Mouse (Mus musculus) adrenal gland, adult 18-20 months (tissue): ENCODE data around the gene Bend3. TPM values are rescaled to one million over a fixed set of nuclear protein-coding genes. Genes with fewer than 3 reads are reported as not detected.
A peak's percentile ranks its signal among the peaks of the same experiment; 100 is the strongest.
"Not testable (repeated sequence)": the region's sequence is repeated elsewhere in the genome, so short reads cannot be mapped to it uniquely, and the experiment has no call there.

Source experiments
- DNase-seq, 2 experiments: peaks; one replicate each; pipeline ENCODE4 v3.0.0; 2021 to 2022; ENCODE audit warnings: low spot score in 2 of 2
- total RNA-seq, 2 experiments: library from RNA; stranded (reverse); gene quantifications; 1 replicate in 1 of 2; 2 replicates in 1 of 2; pipeline ENCODE4 v1.2.3; 2021

The Bend3 gene
- total RNA-seq, 2 experiments from 2014 or later = 3.9 to 4.7 TPM

DNA sequence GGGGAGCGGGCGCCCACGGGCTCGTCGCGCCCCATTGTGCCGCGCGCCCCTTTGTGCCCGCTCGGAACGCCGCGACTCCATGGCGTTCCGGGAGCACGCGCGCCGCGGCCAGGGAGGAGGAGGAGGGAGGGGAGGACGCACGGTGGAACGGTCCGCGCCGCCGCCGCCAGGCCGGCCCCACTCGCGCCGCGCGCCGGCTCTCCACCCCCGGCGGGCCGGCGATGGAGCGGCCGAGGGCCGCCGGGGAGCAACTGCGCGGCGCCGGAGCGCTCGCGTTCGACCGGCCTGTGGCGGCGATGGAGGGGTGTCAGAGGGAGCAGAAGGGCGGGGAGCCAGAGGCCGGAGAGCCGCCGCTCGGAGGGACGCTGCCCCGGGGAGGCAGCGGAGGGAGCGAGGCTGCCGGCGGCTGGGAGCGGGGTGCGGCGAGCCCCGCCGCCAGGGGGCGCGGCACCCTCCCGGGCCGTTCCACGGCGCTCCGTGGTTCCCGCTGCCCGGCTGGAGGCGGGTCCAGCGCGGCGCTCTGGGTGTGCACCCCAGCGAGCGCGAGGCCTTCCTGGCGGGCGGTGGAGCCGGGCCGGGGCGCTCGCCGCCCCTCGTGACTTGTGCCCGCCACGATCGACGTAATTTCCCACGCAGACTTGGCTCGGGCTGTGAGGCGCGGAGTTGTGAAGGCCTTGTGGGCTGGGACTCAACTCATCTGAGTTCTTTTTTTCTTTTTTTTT is 966 bp downstream of the Bend3 start:
- DNase-seq = peak; percentile 91 to 94

DNA sequence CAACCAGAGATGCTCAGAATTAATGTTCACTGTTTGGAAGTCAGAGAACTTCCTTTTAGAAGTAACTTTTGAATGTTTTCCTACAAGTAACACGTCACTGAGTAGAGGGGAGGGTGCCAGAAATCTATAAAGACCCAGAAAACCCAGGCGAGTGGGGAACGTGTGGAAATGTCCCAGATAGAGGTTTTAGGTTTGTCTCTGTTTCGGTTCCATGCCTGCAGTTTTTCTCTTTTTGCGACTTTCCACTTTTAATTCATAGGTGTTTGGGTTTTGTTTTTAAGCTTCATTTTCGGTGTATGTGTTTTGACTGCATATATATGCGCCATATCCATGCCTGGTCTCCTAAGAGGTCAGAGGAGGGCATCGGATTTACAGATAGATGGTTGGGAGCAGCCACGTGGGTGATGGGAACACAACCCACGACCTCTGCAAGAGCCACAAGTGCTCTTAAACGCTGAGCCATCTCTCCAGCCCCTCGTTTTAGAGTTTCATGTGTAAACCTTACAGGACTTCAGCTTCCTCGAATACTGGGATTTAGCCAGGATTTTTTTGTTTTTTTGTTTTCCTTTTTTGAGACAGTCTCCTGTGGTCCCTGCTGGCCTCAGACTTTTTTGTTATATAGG is 1.7 kb downstream of the Bend3 start:
- DNase-seq = no peak

DNA sequence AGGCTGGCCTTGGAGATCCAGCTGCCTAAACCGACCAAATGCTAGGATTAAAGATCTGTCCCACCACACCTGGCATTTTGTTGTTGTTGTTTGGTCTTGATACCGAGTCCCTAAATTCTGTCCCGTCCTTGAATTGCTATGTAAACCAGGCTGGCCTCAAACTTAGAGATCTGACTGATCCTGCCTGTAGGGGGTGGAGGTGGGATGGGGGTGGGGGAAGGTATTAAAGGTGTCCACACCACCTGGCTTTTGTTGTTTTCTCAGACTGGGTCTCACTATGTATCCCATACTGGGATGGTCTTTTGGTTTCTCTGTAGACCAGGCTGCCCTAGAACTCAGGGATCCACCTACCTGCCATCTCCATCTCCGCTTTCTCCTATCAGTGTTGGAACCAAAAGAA is 2.5 kb downstream of the Bend3 start:
- DNase-seq = no peak

DNA sequence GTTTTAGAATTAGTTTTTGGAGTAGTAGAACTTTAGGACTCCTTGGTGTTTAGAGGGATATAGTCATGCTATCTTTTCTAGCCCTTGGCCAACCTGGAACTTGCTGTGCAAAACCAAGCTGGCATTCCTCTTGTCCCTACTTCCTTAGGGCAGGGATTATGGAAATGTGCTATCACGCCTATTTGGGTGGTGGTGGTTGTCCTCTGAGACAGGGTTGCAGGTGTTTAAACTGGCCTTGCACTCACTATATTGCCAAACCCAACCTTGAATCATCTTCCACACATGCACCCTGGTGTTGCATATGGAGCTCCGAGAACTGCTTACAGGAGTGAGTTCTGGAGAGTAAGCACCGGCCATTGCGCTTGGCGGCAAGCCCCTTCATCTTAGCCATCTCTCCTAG is 3.4 kb downstream of the Bend3 start:
- DNase-seq = no peak

DNA sequence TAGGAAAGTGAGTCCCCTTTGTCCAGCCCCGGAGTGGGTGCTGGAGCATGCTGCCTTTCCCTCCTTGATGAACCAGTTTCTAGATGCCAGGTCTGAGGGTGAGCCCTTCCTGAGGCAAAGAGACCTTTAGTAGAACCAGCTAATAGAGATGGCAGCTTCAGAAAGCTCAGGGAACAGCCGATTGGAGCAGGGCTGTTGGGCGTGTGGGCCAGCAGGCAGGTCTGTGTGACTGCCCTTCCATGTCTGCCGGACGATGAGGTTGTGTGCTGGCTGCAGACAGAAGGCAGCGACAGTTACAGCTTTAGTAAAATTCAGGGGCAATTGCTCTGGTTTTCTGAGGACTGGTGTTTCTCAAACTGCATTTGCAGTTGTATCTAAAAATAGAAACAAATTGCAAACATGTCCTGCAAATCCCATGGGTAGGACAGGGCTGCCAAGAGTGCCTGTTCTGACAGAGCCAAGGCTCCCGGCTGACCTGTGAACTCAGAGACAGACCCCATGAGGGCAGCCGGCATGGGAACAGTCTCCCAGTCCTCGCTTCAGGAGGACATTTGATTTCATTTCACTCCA is 4.9 kb downstream of the Bend3 start:
- DNase-seq = peak in 1 of 2 experiments; percentile 38

DNA sequence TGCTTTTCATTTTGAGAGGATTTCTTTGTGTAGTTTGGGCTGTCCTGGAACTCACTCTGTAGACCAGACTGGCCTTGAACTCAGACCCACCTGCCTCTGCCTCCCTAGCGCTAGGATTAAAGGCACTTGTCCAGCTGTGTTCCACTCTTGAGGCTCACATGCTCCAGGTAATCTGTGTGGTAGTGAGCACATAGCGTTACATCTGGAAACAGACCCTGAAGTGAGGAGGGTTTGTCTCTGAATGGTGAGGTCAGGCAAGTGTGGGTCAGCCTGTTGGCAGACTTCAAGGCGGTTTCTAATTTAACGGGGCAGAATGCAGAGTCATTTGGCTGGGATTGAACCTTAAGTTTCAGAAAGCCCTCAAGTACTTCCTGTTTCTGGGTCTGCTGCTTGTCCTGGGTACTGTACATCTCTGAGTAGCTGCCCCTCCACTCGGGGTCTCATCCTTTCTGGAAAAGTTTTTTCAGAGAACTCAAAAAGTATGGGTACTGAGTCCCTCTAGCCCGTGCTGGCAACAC is 7.2 kb downstream of the Bend3 start:
- no peak for DNase-seq

DNA sequence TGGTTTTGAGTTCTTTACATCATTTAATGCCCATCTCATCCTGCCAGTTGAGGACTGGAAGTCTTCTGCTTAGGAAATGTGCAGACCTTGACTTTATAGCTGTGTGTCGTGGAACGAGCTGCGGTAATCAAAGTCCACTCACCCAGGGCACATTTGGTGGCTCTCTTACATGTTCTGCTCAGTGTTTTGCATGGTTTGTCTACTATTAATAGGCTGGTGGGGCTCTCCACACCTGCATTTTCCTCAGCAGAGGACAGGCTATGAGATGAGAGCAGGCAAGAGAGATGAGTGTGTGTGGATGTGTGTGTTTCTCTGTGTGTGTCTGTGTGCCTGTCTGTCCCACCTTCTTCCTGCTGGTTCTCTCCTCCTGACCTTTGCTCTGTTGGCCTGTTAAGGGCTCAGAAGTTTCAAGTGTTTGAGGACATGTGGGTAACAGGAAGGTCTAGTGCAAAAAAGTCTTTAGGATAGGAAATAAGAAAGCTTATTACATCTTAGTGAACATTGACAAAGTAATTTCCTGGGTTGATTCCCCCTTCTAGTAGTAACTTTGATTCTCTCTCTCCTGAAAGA is 8.9 kb downstream of the Bend3 start:
- no peak for DNase-seq

DNA sequence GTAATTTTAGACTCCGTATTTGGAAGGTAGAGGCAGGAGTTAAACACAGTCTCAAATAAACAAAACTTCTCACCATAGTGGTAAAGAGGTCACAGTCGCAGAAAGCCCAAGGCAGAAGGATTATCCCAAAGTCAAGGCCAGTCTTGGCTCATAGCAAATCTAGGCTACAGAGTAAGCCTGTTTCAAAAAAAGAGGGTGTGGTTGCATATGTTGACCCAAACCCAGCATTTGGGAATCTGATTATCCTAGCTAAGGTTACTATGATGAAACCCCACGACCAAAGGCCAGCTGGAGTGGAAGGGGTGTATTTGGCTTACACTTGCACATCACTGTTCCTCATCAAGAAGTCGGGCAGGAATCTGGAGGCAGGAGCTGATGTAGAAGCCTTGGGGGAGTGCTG is 9.6 kb downstream of the Bend3 start:
- no peak for DNase-seq

DNA sequence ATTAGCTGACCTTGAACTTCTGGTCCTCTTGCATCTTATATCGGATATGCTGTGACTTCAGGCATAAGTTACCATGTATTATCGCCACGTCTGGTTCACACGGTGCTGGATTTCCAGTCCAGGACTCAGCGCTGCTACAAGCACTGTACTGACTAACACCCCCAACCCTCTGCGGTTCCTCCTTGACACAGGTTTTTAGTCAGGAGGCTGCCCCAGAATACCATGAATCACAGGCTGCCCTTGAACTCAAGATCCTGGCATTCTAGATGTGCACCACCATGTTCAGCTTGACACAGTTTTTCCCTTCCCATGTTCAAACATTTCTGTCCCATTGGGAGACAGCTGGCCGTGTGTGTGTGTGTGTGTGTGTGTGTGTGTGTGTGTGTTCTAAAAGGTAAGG is 10.5 kb downstream of the Bend3 start:
- DNase-seq = no peak

DNA sequence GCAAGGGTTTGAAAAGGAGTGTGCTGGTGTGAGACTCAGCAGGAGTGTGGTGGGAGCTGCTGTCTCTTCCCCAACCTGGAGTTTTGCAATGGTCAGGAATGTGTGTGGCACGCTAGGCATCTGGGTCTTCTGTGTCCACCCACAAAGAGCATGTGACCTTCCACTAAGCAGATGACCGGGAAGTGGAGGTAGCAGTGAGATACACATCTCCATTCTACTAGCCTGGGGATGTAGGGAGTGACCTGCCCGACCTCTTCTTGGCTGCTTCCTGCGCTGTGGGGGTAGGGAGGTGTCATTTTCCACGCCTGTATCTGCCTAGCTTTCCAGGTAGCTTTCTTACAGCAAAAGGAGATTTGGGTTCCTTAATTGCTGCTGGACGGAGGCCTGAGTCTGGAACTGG is 10.9 kb downstream of the Bend3 start:
- no peak for DNase-seq

DNA sequence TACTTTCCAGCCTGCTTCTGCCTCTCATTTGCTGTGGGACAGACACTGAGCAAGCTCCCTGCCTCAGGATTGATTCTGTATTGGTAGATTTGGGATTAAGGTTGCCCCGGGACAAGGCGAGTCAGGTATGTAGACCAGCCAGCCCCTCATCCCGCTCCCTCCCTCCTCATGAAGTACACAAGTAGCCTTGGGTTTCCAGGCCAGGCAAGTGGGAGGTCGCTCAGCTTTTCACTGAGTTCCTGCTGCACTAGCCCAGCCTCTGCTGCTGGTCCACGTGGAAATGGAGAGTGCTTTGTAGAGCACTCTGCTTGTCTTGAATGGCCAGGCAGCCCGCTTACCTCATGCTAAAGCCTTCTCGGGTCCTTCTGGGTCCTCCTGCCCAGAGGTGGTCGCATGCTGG is 11.4 kb downstream of the Bend3 start:
- no peak for DNase-seq

DNA sequence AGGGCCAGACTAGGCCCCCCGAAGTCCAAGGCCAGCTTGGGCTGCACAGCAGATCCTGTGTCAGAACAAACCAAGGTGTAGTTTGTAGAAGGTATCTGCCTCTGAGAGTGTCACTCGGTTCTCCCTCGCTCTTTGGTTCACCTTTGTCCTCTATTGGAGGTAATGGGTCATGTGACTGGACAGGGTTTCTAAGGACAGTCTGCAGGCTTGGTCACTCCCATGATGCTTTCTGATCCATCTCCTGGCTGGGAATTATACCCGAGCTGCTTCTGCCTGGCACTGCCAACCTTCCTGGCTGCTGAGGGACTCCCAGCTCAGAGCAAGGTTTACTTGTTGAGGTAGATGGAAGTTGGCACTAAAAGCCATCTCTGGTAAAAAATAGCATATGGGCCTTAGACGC is 12.2 kb downstream of the Bend3 start:
- DNase-seq = no peak

DNA sequence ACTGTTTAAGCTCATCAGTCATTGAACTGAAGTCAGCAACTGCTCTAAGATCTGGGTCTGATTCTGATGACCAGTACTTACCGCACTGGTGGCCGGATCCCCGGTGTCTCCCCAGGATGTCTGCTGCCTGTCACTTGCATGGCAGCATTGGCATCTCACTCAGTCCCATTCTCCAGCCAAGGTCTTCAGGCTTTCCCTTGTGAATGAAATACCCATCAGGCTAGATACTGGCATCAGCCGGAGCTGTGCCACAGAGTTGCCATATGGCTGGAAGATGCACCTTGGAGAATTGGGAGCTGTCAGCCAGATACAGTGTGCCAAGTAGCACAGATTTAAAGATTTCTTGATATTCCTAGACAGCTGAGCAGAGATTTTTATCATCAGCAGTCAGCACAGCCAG is 24.0 kb downstream of the Bend3 start:
- no peak for DNase-seq

DNA sequence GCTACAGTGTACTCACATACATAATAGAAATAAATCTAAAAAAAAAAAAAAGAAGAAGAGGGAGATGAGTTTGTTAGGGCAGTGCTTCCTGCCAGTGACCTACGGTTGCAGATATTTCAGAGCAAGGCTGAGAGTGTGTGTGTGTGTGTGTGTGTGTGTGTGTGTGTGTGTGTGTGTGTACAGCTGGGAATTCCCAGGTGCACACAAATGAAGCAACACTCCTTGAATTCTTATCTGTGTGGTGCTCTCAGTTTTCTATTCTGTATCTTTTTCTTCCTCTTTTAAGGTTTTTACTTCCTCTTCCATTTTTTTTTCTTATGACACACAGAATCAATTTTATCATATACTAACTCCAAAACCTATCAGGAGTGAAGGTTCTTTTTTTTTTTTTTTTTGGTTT is 25.7 kb downstream of the Bend3 start:
- no peak for DNase-seq

DNA sequence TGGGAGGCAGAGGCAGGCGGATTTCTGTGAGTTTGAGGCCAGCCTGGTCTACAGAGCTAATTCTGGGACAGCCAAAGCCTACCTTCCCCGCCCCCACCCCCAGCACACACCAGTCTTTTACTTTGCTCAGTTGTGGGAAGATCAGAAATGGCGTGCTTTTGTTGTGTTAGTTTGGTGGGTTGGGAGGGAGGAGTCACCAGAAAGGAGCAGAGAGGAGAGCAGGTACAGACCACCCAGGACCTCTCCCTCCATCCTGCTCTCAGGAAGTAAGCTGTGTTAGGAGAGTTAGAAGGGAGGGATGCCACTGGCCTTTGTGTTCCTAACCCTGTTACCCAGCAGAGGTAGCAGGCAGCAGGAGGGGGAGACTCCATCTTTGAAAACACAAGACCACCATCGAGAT is 28.4 kb downstream of the Bend3 start:
- no peak for DNase-seq

DNA sequence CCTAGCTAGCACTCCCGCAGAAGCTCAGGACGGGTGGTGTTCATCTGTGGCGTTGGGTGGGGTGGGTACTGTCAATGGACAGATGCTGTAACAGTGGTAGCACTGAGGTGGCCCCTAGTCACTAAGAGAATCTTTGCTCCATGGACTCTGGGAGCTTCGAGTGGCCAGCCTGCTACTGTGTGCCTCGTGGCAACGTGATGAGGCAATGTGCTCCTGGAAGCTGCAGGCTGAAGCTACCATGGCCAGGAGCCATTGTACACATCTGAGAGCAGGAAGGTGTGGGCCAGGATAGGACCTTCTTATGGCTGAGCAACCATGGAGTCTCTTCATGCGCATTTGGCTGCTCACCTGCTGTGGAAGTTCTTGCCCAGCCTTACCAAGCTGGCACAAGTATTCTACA is 30.6 kb downstream of the Bend3 start:
- no peak for DNase-seq

DNA sequence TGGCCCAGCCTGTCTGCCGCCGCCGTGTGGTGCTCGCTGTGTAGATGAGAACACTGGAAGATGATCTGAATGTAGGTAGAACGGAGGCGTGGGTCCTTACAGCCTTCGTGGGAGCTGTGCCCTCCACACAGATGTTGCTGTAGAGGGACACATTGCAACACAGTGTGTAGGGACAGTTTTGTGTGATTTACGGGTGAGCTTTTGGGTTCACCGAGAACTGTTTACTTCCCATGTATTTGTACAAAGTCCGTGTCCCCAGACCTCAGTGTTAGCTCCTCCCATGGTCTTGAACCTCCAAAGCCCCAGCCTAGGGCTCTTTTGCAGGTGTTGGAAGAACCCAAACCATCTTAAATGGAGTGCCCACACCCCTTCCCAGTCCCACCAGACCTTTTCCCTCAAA is 34.3 kb downstream of the Bend3 start:
- no peak for DNase-seq

DNA sequence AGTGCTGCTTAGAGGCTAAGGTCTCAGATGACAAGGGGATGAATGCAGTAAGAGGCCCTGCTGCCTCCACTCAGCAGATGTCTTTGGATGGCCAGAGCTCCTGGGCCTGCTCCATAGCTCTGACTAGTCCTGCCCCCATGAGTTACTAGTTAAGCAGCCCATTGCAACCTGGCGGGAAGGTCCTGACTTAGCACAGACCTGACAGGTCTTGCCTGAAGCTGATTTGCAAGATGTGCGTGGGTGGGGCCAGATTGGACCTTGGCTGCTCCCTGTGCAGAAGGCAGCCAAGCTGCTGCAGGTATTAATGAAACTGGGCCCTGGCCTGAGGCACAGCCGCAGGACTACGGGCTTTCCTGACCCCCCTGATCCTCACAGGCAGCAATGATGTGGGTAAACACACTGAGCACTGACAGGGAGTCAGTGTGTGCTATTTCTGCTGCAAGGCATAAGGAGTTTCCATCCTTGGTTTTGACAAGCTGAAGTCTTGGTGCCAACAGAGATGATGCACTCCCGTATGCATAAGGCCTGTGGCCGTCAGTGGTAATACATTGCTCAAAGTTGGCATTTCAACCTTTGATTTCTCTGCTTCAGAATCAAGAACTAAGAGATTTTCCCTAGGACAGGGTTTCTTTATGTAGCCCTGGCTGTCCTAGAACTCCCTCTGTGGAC is 38.5 kb downstream of the Bend3 start:
- no peak for DNase-seq

DNA sequence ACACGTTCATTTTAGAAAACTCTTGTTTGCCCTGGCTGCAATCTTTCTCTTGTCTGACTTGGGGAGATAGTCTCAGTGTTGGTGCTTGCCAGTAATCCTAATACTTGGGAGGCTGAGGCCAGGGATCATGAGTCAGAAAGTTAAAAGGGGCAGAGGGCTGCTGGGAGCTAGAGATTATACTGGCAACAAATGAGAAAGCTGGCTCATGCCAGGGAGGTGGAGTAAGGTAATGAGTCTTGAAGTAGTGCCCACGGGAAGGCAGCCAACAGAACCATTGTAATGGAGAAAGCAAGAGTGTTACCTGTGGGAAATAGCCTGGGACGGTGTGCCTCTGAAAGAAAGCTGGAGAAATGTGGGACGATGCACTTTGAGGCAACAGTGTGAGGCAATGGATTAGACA is 39.2 kb downstream of the Bend3 start:
- DNase-seq = no peak

DNA sequence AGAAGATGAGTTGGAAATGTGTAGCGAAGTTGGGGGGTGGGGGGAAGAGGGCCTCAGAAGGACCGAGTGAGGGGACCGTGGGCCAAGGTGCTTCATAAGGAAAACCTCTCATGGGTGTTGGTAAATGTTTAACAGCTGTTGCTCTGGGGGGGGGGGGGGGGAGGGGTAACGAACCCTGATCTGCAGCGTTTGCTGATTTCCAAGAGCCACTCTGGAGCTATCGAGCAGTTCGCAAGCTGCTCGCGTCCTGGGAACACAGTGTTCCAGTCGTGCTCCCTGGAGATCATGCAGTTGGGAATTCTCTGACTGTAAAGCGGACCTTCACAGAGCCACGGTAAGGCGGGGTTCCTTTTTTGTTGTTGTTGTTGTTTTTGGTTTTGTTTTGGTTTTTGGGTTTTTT is 39.7 kb downstream of the Bend3 start:
- no peak for DNase-seq

DNA sequence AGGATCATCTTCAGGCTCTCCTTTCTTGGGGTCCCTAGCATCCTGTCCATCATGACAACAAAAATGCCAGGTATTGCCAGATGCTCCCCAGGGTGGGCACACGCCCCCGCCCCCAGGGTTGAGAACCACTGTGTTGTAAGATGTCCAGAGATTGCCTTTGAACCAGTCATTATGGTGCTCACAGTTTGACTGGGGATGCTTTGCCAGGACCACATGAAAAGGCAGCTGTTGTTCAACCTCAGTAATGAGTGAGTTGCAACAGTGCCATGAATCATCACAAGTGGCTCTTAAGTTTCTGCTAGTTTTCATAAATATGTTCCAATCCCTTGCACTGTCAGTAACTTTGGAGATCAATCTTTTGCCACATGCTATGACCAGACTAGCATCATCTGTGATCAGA is 41.3 kb downstream of the Bend3 start:
- no peak for DNase-seq

DNA sequence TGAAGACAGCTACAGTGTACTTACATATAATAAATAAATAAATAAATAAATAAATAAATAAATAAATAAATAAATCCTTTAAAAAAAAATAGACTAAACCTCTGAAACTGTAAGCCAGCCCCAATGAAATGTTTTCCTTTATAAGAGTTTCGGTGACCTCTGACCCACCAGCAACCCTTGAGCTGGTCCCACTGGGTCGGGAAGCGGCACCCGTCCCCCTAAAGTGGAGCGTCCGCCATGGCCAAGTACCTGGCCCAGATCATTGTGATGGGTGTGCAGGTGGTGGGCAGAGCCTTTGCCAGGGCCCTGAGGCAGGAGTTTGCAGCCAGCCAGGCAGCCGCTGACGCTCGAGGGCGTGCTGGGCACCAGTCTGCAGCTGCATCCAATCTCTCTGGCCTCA is 45.3 kb downstream of the Bend3 start, which contains the start of gene Gm9803:
Gm9803 (plus strand) TSS at position 154 of the 400 bp plus-strand sequence.
- DNase-seq = not testable (repeated sequence)
